In the genomic region with DNA sequence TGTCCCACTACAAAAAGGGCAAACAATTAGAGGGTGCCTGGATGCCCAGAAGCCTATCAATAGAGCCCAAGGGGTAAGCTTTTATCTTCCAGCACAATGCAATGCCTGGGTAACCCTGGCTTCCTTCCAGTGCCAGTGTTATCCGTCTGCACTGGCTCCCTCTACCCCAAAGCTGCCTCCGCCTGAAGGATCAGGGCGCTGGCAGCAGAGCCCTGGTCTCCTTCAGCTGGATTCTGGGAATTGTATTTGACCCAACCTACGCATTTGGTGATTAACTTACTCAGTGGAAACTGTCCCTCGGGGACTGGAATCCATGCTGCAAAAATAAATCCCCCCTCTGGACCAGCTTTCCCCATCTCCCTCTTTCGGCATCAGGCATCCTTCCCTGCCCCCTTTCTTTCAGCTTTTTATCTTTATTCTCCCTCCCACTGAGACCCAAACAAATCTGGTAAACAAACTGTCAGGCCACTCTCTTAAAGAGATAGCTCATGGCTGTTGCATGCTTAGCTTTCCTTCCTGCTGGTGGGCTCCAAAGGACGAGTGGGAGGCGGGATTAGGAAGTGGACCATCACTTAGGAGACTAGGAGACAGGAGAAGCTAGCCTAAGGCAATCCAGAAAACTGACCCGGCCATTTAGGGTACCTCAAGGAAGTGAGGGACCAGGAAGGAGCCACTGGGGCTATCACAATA, we compare ENCODE assay signal across 11 mouse cellular contexts.
A peak's percentile ranks its signal among the peaks of the same experiment; 100 is the strongest.
DNase-seq lines count a peak whose midpoint lies in the region; ATAC-seq lines count a peak whose summit lies in the region.
"Had no signal": no experiment of that assay in that cellular context is flagged by ENCODE, and none has a peak within 500 bp of the region (broad histone marks: within the 10 kb centered on the region; RNA-seq: fewer than 3 reads in every experiment).

No protein-coding gene starts in this region.

- WGBS in forebrain, embryonic 14.5 days = 26% methylated on average over 9 of the region's 9 CpGs
- WGBS in forebrain, embryonic 15.5 days = 24% methylated on average over 9 of the region's 9 CpGs
- WGBS in neural tube, embryonic 13.5 days = 33% methylated on average over 9 of the region's 9 CpGs
- 29% methylated on average over 9 of the region's 9 CpGs for WGBS in liver, embryonic 12.5 days (ENCODE audit: insufficient replicate concordance)

- no peak overlapping the region for H3K4me3 ChIP-seq in forebrain, embryonic 14.5 days (ENCODE audit: low read depth, low read length)
- no peak overlapping the region for H3K4me3 ChIP-seq in forebrain, embryonic 15.5 days
- H3K4me3 ChIP-seq in neural tube, embryonic 13.5 days = no peak overlapping the region
- no peak overlapping the region for H3K4me3 ChIP-seq in liver, embryonic 12.5 days

- ATAC-seq in forebrain, embryonic 14.5 days = no peak
- no peak for ATAC-seq in forebrain, embryonic 15.5 days (replicated peaks)
- peak; percentile 36; the same call in 1 of the 2 replicates for ATAC-seq in neural tube, embryonic 13.5 days (ENCODE audit: low read depth)
- no peak for ATAC-seq in liver, embryonic 12.5 days

- H3K9ac ChIP-seq in forebrain, embryonic 14.5 days (ENCODE audit: low read length) = no peak overlapping the region
- H3K9ac ChIP-seq in forebrain, embryonic 15.5 days (replicated peaks) = no peak overlapping the region
- no peak overlapping the region for H3K9ac ChIP-seq in neural tube, embryonic 13.5 days
- no peak overlapping the region for H3K9ac ChIP-seq in liver, embryonic 12.5 days

- H3K4me2 ChIP-seq in forebrain, embryonic 14.5 days (ENCODE audit: low read length) = no peak overlapping the region
- H3K4me2 ChIP-seq in forebrain, embryonic 15.5 days (replicated peaks) = no peak overlapping the region
- H3K4me2 ChIP-seq in neural tube, embryonic 13.5 days = no peak overlapping the region
- peak overlapping the region; percentile 7; the same call in 1 of the 2 replicates for H3K4me2 ChIP-seq in liver, embryonic 12.5 days

- H3K9me3 ChIP-seq in forebrain, embryonic 14.5 days (replicated peaks; ENCODE audit: control insufficient read depth, low read length) = no peaks in the 10 kb centered on the region
- no peaks in the 10 kb centered on the region for H3K9me3 ChIP-seq in forebrain, embryonic 15.5 days
- H3K9me3 ChIP-seq in neural tube, embryonic 13.5 days = no peaks in the 10 kb centered on the region
- no peaks in the 10 kb centered on the region for H3K9me3 ChIP-seq in liver, embryonic 12.5 days (replicated peaks)

- no peak overlapping the region for H3K27ac ChIP-seq in forebrain, embryonic 14.5 days (ENCODE audit: low read depth, low read length)
- H3K27ac ChIP-seq in forebrain, embryonic 15.5 days (replicated peaks) = no peak overlapping the region
- H3K27ac ChIP-seq in neural tube, embryonic 13.5 days (replicated peaks) = peak overlapping the region; percentile 61
- peak overlapping the region; percentile 81 for H3K27ac ChIP-seq in liver, embryonic 12.5 days

- H3K4me1 ChIP-seq in forebrain, embryonic 14.5 days (ENCODE audit: control insufficient read depth, insufficient read depth, low read length) = peaks cover 21% of the 10 kb centered on the region
- peaks cover 27% of the 10 kb centered on the region for H3K4me1 ChIP-seq in forebrain, embryonic 15.5 days
- H3K4me1 ChIP-seq in neural tube, embryonic 13.5 days (replicated peaks) = peaks cover 79% of the 10 kb centered on the region
- H3K4me1 ChIP-seq in liver, embryonic 12.5 days = peaks cover 100% of the 10 kb centered on the region

- no peaks in the 10 kb centered on the region for H3K27me3 ChIP-seq in forebrain, embryonic 14.5 days (replicated peaks; ENCODE audit: control insufficient read depth, insufficient read depth, low read length)
- no peaks in the 10 kb centered on the region for H3K27me3 ChIP-seq in forebrain, embryonic 15.5 days
- H3K27me3 ChIP-seq in neural tube, embryonic 13.5 days = no peaks in the 10 kb centered on the region
- no peaks in the 10 kb centered on the region for H3K27me3 ChIP-seq in liver, embryonic 12.5 days (replicated peaks)

- no peaks in the 10 kb centered on the region for H3K36me3 ChIP-seq in forebrain, embryonic 14.5 days (ENCODE audit: control insufficient read depth, insufficient read depth, low read length)
- H3K36me3 ChIP-seq in forebrain, embryonic 15.5 days = no peaks in the 10 kb centered on the region
- no peaks in the 10 kb centered on the region for H3K36me3 ChIP-seq in neural tube, embryonic 13.5 days
- no peaks in the 10 kb centered on the region for H3K36me3 ChIP-seq in liver, embryonic 12.5 days

- intact Hi-C loops in left cerebral cortex, postnatal 36 days (cut with DNase I) = no loop called here

- DNase-seq in forebrain, embryonic 14.5 days (ENCODE audit: low spot score) = peak; percentile 58
- no peak for DNase-seq in neural tube, embryonic 10.5 days (ENCODE audit: extremely low spot score, low spot score)
- DNase-seq in yolk sac, embryonic 10.5 days (ENCODE audit: low spot score) = peak; percentile 36
- no peak for DNase-seq in cerebellum, postnatal 14 days
- DNase-seq in left cerebral cortex, postnatal 36 days (ENCODE audit: low spot score in 2 of 2) = no peak
- DNase-seq: gastrocnemius, postnatal 25 days; layer of hippocampus, adult 9-11 months; thymus, adult 2 months had no signal

Comparison
In these comparisons a context has a peak if more than half of its experiments do, and no peak if none do; other contexts are left out.
1. DNase-seq: peak in forebrain, embryonic 14.5 days (single experiment) and yolk sac, embryonic 10.5 days (single experiment); none in neural tube, embryonic 10.5 days (single experiment), cerebellum, postnatal 14 days (0 of 2) and left cerebral cortex, postnatal 36 days (0 of 2).
2. H3K27ac ChIP-seq: peak in neural tube, embryonic 13.5 days (single experiment) and liver, embryonic 12.5 days (single experiment); none in forebrain, embryonic 14.5 days (single experiment) and forebrain, embryonic 15.5 days (single experiment).